Mouse (Mus musculus): ENCODE data around the gene Lcn12. TPM values are rescaled to one million over a fixed set of nuclear protein-coding genes. Genes with fewer than 3 reads are reported as not detected.

Lcn12 gene
- total and polyA plus RNA-seq, 2 experiments from 2014 or later: not detected

DNA sequence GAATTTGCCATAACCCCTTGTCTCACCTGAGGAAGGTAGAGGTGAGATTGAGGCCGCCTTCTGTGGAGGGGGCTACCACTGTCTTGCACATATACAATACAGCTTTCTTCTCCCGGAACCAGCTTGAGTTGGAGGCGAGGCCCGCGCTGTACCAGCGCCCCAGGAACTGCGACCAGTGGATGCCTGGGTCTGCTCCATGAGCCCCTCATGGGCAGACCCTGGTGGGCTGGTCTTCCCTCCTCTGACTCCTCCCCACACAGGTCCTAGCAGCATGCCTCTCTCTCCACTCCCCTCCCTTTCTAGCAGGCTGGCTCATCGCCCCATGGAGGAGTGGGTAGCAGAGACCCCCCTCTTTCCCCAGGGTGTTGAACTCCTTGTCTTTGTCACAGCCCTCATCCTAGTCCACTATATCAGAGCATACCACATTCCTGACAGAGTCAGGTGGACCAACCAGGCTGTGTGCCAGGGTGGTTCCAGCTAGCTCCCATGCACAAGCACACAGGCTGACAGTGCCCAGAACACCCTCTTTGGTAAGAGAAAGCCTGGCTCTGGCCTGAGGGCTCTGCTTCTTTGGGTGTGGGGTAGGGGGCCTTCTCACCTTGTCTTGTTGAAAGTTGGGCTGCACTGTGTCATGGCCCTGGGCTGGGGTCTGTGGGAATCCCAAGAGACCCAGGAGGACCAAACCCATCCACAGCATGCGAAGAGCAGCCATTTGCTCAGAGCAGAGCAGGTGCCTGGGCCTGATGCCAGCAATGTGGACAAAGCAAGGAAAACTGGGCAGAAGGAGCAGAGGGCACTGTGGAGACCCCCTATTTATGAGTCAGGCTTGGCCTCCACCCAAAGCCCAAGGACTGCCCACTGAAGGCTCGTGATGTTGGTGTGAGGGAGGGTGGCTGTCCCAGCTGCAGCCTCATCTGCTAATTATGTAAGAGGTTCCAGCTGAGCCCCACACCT lies 24.5 kb downstream of the Lcn12 start:
- 63% methylated on average over 10 of the region's 10 CpGs for WGBS
- H3K9ac ChIP-seq (replicated peaks; ENCODE audit: low read length): 0 out of 2 replicates have a peak overlapping the region, but pooled peaks have one; percentile 24
- DNase-seq (ENCODE audit: low spot score) (peak; percentile 86), ATAC-seq (peak; percentile 75)
- 0 out of 2 replicates have a peak overlapping the region, but pooled peaks have one; percentile 7 for H3K4me2 ChIP-seq (ENCODE audit: low read depth, low read length)
- H3K4me1 ChIP-seq (ENCODE audit: insufficient read depth, low read length): peaks cover 15% of the 10 kb centered on the region
- no peaks in the 10 kb centered on the region for H3K36me3 ChIP-seq (ENCODE audit: insufficient read depth, low read length)
- H3K27ac ChIP-seq: peak overlapping the region; percentile 77
- no peak overlapping the region for H3K4me3 ChIP-seq (ENCODE audit: low read length)
- H3K27me3 ChIP-seq (ENCODE audit: insufficient read depth, low read length): no peaks in the 10 kb centered on the region
- H3K9me3 ChIP-seq (ENCODE audit: low read length): no peaks in the 10 kb centered on the region
- TF ChIP-seq CTCF (IDR thresholded peaks at IDR 0.05; ENCODE audit: low read depth): no peak

DNA sequence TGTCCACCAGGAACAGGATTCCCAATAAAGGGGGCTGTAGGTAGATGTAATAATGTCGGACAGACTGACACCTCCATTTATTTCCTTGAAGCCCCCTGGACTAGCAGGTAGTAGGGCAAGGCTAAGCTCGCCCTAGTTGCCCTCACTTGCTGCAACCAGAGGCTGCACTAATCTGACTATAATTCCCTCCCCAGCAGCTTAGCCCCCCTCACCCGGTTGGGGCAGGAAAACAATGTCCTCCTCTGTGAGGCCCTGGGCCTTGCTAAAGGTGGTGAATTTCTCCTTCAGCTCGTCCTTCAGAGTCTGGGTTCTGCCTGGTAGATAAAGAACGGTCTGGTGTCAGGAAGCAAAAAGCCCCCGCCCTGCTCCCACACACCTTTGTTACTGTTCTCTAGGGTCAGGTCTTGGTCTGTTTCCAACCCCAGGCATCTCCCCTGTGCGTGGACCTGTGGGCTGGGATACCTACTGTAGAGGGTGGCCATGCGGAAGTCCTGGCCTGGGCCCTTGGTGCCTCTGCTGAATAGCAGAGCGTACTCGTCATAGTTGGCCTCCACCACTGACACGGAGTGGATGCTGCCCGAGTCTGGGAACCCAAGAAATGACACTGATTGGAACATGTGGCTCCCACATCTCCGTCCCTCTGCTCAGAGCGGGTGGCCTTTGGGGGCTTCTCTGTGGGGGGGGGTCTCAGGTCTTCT lies 26.0 kb downstream of the Lcn12 start:
- no peaks in the 10 kb centered on the region for H3K27me3 ChIP-seq (ENCODE audit: insufficient read depth, low read length)
- H3K4me1 ChIP-seq (ENCODE audit: insufficient read depth, low read length): peaks cover 15% of the 10 kb centered on the region
- 76% methylated on average over 14 of the region's 14 CpGs for WGBS
- no peak for TF ChIP-seq CTCF (IDR thresholded peaks at IDR 0.05; ENCODE audit: low read depth)
- H3K9ac ChIP-seq (replicated peaks; ENCODE audit: low read length): no peak overlapping the region
- ATAC-seq (no peak), DNase-seq (ENCODE audit: low spot score) (no peak)
- H3K27ac ChIP-seq: no peak overlapping the region
- no peak overlapping the region for H3K4me2 ChIP-seq (ENCODE audit: low read depth, low read length)
- H3K36me3 ChIP-seq (ENCODE audit: insufficient read depth, low read length): no peaks in the 10 kb centered on the region
- H3K9me3 ChIP-seq (ENCODE audit: low read length): no peaks in the 10 kb centered on the region
- H3K4me3 ChIP-seq (ENCODE audit: low read length): no peak overlapping the region

GRCm38 (mm10) chr2:25465816-25466635 lies 27.7 kb downstream of the Lcn12 start:
- ATAC-seq: no peak
- WGBS: 50% methylated on average over 10 of the region's 10 CpGs

GRCm38 (mm10) chr2:25465256-25465655 lies 28.5 kb downstream of the Lcn12 start:
- Histone ChIP-seq H3K4me1 (ENCODE audit: insufficient read depth, low read length) (peaks cover 19% of the 10 kb centered on the region), H3K9me3 (ENCODE audit: low read length) (no peaks in the 10 kb centered on the region), H3K4me2 (ENCODE audit: low read depth, low read length) (no peak overlapping the region), H3K9ac (replicated peaks; ENCODE audit: low read length) (no peak overlapping the region), H3K36me3 (ENCODE audit: insufficient read depth, low read length) (no peaks in the 10 kb centered on the region), H3K27ac (peak overlapping the region; percentile 33; the same call in 1 of the 2 replicates), H3K4me3 (ENCODE audit: low read length) (no peak overlapping the region), H3K27me3 (ENCODE audit: insufficient read depth, low read length) (no peaks in the 10 kb centered on the region)
- TF ChIP-seq CTCF (IDR thresholded peaks at IDR 0.05; ENCODE audit: low read depth): no peak
- WGBS: 85% methylated on average over 2 of the region's 2 CpGs
- DNase-seq (ENCODE audit: low spot score) (no peak), ATAC-seq (no peak)

More at GRCm38 (mm10) chr2:25465816-25466635, 27.7 kb downstream of the Lcn12 start:
- DNase-seq (ENCODE audit: low spot score): peak; percentile 25
- Histone ChIP-seq H3K36me3 (ENCODE audit: insufficient read depth, low read length) (no peaks in the 10 kb centered on the region), H3K9ac (replicated peaks; ENCODE audit: low read length) (no peak overlapping the region), H3K27ac (peak overlapping the region; percentile 33; the same call in 1 of the 2 replicates), H3K4me1 (ENCODE audit: insufficient read depth, low read length) (peaks cover 19% of the 10 kb centered on the region), H3K9me3 (ENCODE audit: low read length) (no peaks in the 10 kb centered on the region), H3K27me3 (ENCODE audit: insufficient read depth, low read length) (no peaks in the 10 kb centered on the region), H3K4me2 (ENCODE audit: low read depth, low read length) (no peak overlapping the region), H3K4me3 (ENCODE audit: low read length) (no peak overlapping the region)
- TF ChIP-seq CTCF (IDR thresholded peaks at IDR 0.05; ENCODE audit: low read depth): no peak

DNA sequence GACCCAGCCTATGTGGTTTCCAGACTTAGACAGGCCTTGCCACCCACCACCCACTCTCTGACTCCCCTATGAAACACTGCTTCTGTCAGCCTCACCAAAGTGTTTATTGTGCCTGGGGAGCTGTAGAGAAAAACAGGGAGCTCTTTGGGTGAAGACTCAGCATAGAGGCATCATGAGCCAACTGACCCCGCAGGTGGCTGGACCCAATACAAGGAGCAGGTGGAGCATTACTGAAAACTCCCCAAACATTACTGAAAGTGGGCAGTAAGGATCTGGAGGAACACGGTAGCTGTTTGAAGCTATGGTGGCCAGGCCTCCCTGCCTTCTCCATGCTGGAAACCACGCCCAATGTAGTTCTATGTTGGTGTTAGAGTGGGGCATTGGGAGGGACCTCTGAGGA lies 30.1 kb downstream of the Lcn12 start:
- no peak overlapping the region for H3K9ac ChIP-seq (replicated peaks; ENCODE audit: low read length)
- H3K4me2 ChIP-seq (ENCODE audit: low read depth, low read length): no peak overlapping the region
- DNase-seq (ENCODE audit: low spot score): no peak
- no peaks in the 10 kb centered on the region for H3K9me3 ChIP-seq (ENCODE audit: low read length)
- no peak overlapping the region for H3K27ac ChIP-seq
- no peaks in the 10 kb centered on the region for H3K27me3 ChIP-seq (ENCODE audit: insufficient read depth, low read length)
- H3K4me3 ChIP-seq (ENCODE audit: low read length): no peak overlapping the region
- no peak for ATAC-seq
- peaks cover 8% of the 10 kb centered on the region; the same call in 1 of the 2 replicates for H3K36me3 ChIP-seq (ENCODE audit: insufficient read depth, low read length)
- TF ChIP-seq CTCF (IDR thresholded peaks at IDR 0.05; ENCODE audit: low read depth): no peak
- peaks cover 17% of the 10 kb centered on the region for H3K4me1 ChIP-seq (ENCODE audit: insufficient read depth, low read length)
- 91% methylated on average over 3 of the region's 3 CpGs for WGBS

DNA sequence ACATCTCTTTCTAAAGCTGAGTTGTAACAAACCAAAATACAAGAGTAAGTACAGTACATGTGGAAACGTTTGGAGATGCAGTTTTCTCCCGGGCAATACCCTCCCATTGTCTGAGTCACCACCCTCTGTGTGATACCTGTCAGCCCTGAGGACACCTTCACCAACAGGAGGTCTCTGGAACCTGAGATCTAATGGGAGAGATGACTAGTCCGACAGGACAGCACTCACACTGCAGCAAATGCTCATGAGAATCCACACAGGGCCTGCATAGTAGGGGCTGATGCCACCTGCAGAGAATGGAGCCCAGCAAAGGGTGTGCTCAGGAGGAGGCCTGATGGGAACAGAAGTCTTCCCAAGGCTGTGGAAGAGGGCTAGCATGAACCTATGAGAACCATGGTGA lies 32.3 kb downstream of the Lcn12 start:
- no peak for TF ChIP-seq CTCF (IDR thresholded peaks at IDR 0.05; ENCODE audit: low read depth)
- peak overlapping the region; percentile 75 for H3K4me2 ChIP-seq (ENCODE audit: low read depth, low read length)
- 23% methylated on average over 3 of the region's 3 CpGs for WGBS
- no peaks in the 10 kb centered on the region for H3K27me3 ChIP-seq (ENCODE audit: insufficient read depth, low read length)
- H3K36me3 ChIP-seq (ENCODE audit: insufficient read depth, low read length): peaks cover 18% of the 10 kb centered on the region; the same call in 1 of the 2 replicates
- DNase-seq (ENCODE audit: low spot score): no peak
- H3K9ac ChIP-seq (replicated peaks; ENCODE audit: low read length): peak overlapping the region; percentile 70
- H3K4me1 ChIP-seq (ENCODE audit: insufficient read depth, low read length): peaks cover 17% of the 10 kb centered on the region
- H3K27ac ChIP-seq: peak overlapping the region; percentile 94
- H3K4me3 ChIP-seq (ENCODE audit: low read length): peak overlapping the region; percentile 72
- 0 out of 2 replicates have a peak, but pooled peaks have one; percentile 0 for ATAC-seq
- no peaks in the 10 kb centered on the region for H3K9me3 ChIP-seq (ENCODE audit: low read length)

Data from hindbrain, postnatal 0 days (tissue).